ENCODE assay signal across 7 mouse cellular contexts in the genomic region with DNA sequence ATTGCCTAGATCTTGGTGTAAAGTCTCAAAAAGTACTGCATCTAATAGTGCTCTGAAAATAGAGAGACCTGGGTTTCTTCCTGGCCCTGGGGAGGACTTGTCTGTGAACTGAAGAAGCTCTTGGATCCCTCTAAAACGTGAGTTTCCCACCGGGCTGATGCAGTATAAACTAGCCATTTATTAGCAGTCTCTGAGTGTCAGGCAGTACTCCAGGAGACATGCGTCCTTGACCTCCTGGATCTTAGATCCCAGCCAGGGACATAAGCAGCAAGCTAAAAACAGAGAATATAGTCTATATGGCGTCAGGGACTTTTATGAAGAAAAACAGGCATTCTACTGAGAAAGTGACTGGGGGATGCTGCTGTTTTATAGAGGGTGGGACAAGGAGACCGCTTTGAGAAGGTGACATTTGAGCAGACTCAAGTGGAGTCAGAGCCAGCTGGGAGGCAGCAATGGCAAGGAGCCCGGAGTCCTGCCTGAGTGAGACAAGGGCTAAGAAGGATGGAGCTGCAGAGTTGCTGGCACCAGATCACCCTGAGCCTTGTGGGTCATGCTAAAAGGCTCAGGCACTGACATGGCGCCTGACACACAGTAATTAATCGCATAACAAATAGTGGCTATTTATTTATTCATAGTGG.
DNase-seq lines count a peak whose midpoint lies in the region; ATAC-seq and TF ChIP-seq lines count a peak whose summit lies in the region.

No protein-coding gene starts in this region.

- DNase-seq in lung, adult 18-20 months, result peak; percentile 14
- no peak for DNase-seq in lung, adult 2 months
- peak; percentile 5 for DNase-seq in cerebellum, adult 9-10 months
- peak; percentile 72 to 76 for DNase-seq in heart, postnatal 10 days
- peak; percentile 87 for DNase-seq in left cerebral cortex, postnatal 4 days
- no peak for DNase-seq in gastrocnemius, postnatal 36 days

- H3K4me1 ChIP-seq in lung, adult 2 months (ENCODE audit: control insufficient read depth, insufficient read depth, low read length), result no peaks in the 10 kb centered on the region; the same call in 1 of the 2 replicates

- no peak for TF ChIP-seq CTCF in lung, adult 2 months (IDR thresholded peaks at IDR 0.05; ENCODE audit: insufficient read depth, low read length)

- intact Hi-C loops in heart, postnatal 10 days (cut with DNase I), result no loop called here
- intact Hi-C loops in left cerebral cortex, postnatal 4 days (cut with DNase I), result no loop called here
- intact Hi-C loops in gastrocnemius, postnatal 36 days (cut with DNase I), result no loop called here

- TF ChIP-seq POLR2A in lung, adult 2 months (IDR thresholded peaks at IDR 0.05; ENCODE audit: borderline replicate concordance, extremely low read depth, low read depth, low read length), result no peak

- H3K4me3 ChIP-seq in lung, adult 2 months (replicated peaks; ENCODE audit: extremely low read depth, low read depth, low read length), result no peak overlapping the region

- 59% methylated on average over 8 of the region's 8 CpGs for WGBS in lung, adult 2 months

- no peak for ATAC-seq in CD4-positive, CD25-positive, alpha-beta regulatory T cell, adult 4 months

Comparison
In these comparisons a context has a peak if more than half of its experiments do, and no peak if none do; other contexts are left out.
1. DNase-seq: peak in lung, adult 18-20 months (2 of 2), cerebellum, adult 9-10 months (single experiment), heart, postnatal 10 days (2 of 2) and left cerebral cortex, postnatal 4 days (single experiment); none in lung, adult 2 months (single experiment) and gastrocnemius, postnatal 36 days (0 of 2).